Mouse (Mus musculus): ENCODE results near the gene Nrcam.

The Nrcam gene

DNA sequence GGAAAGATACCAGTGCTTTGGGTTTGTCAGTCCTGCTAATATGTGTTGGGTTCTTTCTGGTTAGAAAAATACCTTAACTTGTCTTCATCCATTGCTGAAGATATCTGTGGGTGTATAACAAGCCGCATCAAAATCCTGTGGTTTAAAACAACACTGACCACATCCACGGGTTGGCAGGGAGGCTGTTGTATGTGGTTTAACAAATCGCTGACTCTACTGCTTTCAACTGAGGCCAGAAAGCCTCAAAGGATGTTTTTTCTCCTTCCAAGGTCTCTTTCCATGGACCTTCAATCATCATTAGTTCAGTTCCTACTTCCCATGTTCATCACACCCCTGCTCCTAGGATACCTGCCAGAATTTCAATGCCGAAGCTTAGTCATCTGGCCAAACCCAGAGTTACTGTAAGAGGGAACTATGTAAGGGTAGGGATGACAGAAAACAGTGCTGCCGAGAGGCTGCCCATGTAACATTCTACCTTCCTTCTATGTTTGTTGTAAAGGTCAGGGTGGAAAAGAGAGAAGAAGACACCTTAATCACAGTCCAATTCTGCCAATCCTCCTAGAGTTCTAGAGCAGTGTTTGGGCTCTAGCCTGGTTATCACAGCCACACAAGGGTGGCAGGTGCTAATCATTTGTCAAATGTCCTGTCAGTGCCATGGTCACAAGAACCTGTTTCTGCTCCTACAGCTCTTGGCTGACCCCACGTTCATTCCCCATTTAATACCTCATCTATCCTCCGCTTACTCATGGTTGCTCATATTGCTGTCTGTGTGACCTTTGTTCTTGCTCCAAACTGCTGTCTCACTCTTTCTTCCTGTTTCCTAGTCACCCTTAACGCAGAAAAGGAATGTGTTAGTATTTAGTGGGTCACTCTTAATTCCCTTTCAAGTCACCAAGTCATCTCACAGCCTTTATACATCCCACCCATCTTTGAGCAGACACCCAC, 196.2 kb downstream of the Nrcam start:
- no peak for DNase-seq

DNA sequence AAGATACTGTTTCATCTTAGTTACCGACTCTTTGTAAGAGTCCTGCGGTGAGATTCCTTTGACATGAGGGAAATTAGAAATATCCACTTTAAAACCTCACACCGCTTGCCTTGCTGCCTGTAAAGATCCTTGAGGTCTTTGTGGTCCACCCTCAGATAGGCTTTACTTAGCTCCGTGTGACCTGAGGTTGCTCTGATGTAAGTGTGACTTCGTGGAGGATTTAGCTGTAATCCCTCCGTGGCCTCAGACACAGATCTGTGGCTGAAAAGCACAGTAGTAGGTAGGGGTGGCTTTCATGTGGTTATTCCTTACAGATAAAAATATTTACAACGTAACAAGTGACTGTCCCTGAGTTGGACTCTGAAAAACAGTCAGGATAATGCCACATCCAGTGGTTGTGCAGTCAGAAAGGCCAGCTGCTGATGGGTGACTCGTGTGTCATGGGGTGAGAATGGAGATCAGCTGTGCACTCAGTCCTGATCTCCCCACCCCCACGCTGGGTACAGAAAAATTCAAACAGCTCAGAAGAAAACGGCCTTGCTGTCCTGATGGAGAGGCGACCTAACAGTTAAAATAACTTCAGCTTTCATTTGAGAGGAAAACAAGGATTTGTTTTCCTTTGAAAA, 199.8 kb downstream of the Nrcam start:
- DNase-seq = no peak

DNA sequence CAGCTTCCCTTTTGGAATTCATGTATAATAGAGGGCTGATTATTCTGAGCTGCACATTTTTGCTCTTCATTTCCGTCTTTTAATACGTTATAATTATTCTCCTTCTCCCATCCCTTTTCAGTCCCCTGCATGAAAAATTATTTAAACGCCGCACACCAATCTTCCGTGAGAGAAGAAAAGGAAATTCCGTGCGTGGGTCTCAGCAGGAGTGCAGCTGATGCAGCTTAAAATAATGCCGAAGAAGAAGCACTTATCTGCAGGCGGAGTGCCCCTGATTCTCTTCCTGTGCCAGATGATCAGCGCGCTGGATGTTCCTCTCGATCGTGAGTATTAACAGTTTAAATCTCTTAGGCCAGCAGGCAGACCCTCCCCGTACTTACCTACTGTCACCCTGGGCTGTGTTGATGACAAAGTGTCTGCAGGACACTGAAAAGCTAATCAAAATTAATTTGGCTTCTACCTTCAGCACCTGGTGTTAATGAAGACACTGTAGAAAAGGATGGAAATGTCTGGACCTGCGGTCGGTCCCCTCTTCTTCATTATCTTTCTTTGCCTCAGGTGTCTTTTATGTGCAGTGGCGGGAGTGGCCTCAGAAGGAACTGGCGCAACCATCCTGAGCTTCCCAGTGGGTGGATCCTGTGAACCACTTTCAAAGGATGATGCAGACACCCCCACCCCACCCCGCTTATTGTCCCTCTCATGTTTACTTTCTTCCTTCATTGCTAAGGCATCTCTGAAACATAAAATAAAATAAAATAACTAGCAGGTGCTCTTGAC, 203.8 kb downstream of the Nrcam start:
- DNase-seq = no peak

- no peak for DNase-seq
Measured at GRCm38 (mm10) chr12:44534100-44534633, 205.5 kb downstream of the Nrcam start.

GRCm38 (mm10) chr12:44535623-44536022, 206.9 kb downstream of the Nrcam start:
- no peak for DNase-seq

DNA sequence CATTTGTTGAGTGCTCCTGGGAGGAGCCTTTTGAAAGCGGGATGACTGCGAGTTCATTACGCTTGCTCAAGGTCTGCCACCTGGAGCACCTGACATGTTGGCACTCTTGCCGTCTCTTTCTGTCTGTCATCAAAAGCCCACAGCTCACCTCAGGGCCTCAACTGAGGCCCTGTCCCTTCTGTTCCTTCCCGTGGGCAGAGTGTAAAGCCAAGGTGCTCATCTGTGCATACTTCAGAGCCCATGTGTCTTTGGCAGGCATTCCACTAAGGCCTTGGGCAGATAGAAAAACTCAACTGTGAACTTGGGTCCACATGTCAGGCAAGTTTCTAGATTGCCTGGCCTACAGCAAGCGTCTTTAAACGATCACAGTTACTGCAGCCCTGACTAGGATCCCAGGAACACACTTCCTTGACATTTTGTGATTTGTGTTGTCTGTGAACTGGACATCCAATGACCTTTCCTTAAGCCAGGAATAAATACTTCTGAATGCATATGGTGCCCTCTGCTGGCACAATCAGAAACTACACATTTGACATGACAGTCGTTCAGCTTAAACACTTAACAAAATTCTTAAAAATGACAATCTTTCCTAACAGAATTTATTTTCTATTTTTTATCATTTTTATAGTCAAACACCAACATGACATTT, 219.2 kb downstream of the Nrcam start:
- peak; percentile 34 to 40 for DNase-seq

GRCm38 (mm10) chr12:44548465-44548864, 219.8 kb downstream of the Nrcam start:
- no peak for DNase-seq

GRCm38 (mm10) chr12:44551614-44552013, 222.9 kb downstream of the Nrcam start:
- DNase-seq = no peak

- no peak for DNase-seq
Measured at GRCm38 (mm10) chr12:44554051-44554450, 225.4 kb downstream of the Nrcam start.

DNA sequence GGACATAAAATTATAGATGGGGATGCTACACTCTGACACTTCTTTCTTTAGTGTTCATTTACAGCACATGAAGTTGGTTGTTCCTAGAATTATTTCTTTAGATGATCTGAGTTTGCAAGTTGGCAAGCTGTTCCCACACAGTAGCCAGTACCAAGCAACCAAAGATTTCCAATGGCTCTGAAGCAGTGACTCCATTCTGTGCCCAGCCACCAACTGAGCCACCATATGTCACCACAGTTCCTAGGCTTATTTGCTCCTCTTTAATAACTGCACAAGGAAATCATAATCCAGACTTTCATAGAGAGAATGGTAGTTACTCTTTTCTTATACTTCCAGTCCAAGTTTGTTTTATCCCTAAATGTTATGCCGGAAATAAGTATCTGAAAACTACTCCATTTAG, 226.1 kb downstream of the Nrcam start:
- DNase-seq = no peak

GRCm38 (mm10) chr12:44560002-44560401, 231.3 kb downstream of the Nrcam start:
- DNase-seq = no peak

DNA sequence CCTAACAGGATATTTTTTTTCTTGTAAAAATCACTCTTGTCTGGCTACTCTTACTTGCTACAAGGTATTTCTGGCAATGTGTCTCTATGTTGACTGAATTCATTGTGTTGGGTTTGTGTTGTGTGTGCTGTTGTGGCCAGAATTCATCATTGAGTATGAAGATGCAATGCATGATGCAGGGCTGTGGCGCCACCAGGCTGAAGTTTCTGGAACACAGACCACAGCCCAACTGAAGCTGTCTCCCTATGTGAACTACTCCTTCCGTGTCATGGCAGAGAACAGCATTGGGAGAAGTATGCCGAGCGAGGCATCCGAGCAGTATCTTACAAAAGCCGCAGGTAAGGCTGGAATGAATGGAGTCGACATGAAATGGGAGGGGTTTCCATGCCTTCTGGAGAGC, 241.4 kb downstream of the Nrcam start:
- no peak for DNase-seq

DNA sequence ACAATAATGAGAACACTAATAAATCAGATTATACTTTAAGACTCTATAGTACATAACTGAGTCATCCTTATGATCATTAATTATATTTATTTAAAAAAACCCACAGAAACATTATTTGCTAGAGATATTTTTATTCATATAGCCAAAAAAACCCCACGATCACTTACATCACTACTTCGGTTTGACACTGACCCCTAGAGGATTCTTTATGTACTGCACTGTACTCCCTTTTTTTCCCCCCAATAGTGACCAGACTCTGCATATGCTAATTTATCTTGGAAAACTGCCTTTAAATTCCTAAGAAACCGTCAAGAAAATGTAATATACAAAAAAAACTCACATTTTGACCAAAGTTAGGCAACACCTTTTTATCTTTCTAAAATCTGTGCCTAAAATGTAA, 244.0 kb downstream of the Nrcam start:
- no peak for DNase-seq

DNA sequence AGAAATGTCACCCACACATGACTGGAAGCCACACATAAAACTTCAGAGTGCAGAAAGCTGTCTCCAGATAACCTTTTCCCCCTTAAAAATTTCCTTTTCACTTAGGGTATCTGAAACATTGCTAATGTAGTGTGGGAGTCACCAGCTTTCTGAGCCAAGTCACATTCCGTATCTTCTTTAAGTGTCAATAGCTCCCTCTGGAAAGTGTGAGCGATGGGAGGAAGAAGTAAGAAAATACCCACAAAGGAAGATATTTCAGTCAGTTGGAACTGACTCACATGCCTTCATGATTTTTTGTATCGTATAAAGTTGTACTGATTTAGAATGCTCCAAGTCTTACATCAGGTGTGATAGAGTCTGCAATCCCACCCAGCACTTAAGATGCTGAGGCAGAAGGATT, 245.5 kb downstream of the Nrcam start:
- DNase-seq = no peak

- peak; percentile 21 to 30 for DNase-seq
Measured at GRCm38 (mm10) chr12:44601410-44602149, 272.9 kb downstream of the Nrcam start.

DNA sequence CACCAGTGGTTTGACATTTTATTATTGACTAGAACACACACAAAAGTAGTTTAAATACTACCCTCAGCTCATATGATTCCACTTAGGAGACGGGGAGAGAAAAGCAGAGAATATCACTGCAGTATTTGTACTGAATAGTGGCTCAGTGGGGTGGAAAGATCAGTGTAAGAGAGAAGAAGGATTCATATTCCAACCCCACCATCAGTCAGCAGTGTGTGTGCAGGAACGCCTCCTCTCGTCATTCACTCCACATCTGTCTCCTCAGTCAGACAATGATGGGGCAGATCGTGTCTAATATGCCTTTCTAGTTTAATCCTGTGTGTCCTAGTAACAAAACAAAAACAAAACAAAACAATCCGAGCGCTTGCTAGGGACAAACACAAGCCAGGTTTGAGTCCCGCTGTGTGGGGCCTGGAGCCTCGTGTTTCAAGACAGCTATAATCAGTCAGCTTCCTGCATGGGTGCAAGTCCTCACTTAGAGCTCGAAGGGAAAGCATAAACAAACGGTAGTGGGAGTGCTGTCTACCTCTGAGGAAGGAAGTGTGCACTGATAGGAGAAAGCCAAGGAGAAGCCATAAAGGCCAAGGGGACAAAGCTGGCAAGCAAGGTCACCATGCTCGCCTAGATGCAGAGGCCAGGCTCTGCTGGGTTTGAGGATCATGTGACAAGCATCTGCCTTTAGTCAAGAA, 273.7 kb downstream of the Nrcam start:
- no peak for DNase-seq

DNA sequence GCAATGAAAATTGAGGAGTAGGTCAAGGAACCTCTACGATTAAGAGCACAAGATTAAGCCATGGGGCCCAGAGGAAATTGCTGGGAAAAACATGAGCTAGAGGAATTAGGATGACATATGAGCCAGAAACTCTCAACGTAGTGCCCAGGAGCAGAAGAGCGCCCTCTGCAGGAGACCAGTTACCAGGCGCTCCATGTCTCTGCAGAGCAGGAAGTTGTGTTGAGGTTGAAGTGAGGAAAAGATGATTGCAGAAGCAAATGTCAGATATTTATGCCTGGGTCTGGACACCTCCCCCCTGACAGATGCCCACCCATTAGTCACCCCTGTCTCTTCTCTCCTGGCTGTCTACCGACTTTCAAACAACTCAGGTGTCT, 274.3 kb downstream of the Nrcam start:
- DNase-seq = no peak

DNA sequence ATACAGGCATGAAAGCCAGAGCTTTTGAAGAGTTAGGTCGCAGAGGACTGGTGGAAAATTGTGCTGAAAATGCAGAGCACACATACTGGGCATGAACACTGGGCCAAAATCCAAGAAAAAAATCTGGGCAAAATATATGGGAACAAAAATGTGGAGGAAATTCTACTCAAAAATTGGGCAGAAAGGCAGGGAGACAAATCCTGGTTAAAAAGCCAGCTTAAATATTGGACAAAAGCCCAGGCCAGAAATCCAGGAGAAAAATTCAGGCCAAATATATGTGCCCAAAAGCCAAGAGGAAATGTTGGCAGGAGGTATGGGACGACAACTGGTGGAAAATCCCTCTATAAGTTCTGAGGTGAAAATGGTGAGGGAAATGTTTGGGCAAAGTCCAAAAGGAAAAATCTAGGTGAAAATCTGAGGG, 288.3 kb downstream of the Nrcam start:
- no peak for DNase-seq

DNA sequence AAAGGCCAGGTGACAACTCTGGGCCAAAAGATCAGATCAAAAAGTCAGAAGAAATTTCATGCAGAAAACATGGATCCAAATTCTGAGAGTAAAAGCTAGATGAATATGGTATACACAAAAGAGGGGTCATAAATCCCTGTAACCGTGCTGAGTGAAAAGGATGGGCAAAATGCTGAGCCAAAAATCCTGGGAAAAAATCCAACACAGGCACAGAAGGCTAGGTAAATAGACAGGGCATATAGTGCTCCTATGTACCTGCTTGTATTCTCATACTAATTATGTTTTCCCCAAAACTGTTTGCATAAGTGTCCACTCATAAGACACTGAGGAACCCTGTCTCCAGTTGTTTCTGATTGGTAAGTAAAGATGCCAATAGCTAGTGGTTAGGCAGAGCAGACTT, 288.8 kb downstream of the Nrcam start:
- DNase-seq = no peak

DNA sequence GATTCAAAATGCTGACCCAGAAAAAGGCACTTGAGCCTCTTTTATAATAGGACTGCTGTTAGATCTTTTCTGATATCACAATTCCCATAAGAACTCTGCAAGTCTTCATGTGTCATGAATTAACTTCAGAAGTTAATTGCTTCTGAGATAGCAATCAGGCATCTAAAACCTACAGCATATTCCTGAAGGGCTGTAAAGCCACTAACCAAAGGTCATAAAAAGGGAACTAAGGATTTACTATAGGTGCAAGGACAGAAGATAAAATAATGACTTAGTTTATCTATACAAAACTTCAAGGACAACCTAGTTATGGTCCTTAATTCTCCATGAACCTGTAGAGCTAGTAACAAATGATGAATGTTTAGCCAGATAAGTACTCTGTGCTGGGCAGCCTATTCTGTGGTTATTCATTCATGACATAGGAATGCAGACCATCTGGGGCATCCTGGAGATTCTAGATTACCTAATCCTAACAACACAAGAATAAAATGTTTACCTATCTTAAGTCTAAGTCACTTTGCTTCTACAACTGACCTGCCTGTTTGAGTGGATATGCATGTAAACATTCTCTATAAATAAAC, 310.7 kb downstream of the Nrcam start:
- DNase-seq = no peak

DNA sequence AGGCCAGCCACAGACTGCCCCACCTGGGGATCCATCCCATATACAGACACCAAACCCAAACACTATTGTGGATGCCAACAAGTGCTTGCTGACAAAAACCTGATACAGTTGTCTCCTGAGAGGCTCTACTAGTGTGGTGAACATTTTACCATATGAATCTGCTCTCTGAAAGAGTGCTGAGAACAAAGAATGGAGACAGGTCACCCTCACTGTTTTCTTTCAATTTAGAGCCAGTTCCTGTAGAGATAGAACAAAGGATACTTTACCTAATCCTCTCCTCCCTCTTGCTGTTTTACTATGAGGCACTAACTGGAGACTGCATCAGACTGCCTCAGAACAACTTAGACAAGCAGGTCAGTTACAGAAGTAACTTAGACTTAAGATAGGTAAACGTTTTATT, 311.9 kb downstream of the Nrcam start:
- DNase-seq = no peak
